Mouse (Mus musculus): Measurements from ENCODE around the gene Oas1f.
"Not testable (repeated sequence)": the region's sequence is repeated elsewhere in the genome, so short reads cannot be mapped to it uniquely, and the experiment has no call there.

GRCm38 (mm10) chr5:120888294-120888815, 41.2 kb downstream of the Oas1f start:
- TF ChIP-seq RAD21 (IDR thresholded peaks at IDR 0.05; ENCODE audit: low read depth, low read length); E2F4 (IDR thresholded peaks at IDR 0.05; ENCODE audit: insufficient replicate concordance, low read depth, low read length); CTCF (conservative IDR thresholded peaks at IDR 0.05 in 1 of 2, IDR thresholded peaks at IDR 0.05 in 1 of 2; ENCODE audit: low read depth in 2 of 2, low read length in 2 of 2): not testable (repeated sequence)

Measured in CH12.LX (cell line).